Mouse (Mus musculus): Measurements from ENCODE around the gene Rara.

The Rara gene

GRCm38 (mm10) chr11:98953835-98954320, 26.3 kb downstream of the Rara start:
- DNase-seq = no peak

- DNase-seq = peak; percentile 88
Measured at GRCm38 (mm10) chr11:98954373-98954772, 26.8 kb downstream of the Rara start.

DNA sequence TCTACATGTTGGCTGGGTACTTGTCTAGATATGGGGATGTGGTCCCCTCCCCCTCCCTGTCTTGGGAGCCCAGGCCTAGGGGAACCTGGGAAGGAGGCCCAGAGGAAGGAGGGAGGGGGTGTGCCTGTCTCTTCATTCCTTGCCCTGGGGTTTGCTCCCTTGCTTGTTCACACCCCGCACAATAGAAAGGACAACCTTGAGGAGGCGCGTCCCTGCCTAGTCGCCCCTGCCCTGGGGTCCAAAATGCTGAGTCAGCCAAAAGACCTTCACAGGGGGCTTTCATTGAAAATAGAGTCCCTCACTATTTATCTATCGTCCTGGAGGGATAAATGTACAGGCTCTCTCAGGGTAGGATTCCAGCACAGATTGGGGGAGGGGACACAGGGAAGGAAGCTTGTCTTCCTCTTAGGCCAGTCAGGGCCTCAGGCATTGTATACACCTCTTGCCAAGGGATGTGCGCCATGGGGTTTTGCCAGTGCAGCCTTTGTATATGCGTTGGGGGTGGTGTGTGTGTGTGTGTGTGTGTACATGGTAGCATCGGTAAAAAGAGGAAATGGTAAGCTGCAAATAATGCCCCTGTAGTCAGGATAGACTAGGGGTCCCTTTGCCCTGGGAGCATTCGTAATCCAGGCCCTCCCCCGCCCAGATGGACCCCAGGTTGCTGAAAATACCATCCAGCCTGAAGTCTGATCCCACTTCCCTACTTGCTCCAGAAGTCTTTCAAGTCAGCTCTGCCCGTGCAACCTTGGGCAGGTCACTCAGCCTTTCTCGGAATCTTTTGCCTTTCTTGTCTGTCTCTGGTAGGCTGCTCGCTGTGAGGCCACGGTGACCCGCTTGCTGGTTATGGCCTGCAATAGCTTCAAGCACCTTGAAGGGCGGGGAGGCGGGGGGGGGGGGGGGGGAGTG, 27.4 kb downstream of the Rara start:
- DNase-seq = no peak

GRCm38 (mm10) chr11:98955707-98956235, 28.2 kb downstream of the Rara start:
- DNase-seq = no peak

- no peak for DNase-seq
Measured at GRCm38 (mm10) chr11:98956340-98956739, 28.7 kb downstream of the Rara start.

DNA sequence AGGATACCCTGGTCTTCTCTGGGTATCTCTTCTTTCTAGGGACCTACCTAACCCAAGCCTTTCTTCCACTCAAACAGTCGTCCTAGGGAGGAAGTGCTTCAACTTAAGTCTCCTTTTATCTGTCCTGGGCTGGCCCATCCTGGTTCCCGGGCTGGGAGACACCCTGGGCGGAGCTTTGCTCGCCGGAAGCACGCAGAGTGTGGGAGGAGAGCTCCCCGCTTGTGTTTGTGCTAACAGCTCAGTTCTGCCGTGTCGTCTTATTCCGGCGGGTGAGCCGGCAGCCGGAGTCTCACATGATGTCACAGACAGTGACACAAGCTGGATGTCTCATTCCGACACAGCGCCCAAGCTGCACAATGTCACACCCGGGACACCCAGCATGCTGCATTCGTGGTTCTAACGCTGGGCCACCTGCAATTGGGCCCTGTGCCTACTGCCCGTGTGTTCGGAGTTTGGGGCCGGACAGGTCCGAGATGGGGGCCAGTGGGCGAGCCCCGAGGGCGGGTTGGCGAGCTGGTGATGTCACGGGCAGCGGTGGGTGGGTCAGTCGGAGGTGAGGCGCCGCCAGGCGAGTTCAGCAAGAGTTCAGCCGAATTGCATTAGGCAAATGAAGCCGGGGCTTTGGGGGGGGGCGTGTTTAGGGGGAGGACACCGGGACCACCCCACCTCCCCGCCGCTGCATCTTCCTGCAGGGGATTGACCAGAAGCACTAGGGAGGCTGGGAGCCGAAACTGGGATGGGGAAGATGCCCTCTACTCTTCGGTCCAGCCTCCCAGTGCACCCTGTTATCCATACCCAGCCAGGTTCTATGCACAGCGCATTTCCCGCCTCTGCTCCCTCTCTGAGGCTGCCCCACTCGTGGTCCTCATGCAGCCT, 32.1 kb downstream of the Rara start:
- no peak for DNase-seq

DNA sequence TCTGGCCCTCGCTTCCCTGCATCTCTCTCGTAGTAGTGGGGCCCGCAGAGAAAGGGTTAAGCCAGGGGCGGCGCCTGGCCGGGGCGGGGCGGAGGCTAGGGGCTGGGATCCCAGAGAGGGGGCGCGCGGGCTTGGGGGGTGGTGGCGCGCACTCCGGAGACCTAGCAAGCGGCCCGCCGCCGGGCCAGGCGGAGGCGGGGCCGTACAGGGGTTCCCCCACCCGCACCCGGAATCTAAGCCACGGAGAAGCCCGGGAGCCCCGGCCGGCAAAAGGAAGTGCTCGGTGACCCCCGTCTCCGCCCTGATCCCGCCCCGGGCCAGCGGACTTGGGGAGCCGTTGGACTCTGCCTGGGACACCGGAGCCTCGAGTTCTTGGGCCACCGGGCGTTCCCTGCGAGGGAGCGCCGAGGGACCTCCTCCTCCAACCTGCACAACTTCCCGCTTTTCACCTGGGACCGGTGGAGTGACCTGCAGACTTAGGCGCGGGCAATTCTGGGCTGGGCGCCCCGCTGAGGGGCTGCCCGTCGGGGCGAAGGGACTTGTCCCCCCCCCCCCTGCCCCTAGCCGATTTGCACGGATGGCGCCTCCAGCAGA, 32.8 kb downstream of the Rara start:
- no peak for DNase-seq

DNA sequence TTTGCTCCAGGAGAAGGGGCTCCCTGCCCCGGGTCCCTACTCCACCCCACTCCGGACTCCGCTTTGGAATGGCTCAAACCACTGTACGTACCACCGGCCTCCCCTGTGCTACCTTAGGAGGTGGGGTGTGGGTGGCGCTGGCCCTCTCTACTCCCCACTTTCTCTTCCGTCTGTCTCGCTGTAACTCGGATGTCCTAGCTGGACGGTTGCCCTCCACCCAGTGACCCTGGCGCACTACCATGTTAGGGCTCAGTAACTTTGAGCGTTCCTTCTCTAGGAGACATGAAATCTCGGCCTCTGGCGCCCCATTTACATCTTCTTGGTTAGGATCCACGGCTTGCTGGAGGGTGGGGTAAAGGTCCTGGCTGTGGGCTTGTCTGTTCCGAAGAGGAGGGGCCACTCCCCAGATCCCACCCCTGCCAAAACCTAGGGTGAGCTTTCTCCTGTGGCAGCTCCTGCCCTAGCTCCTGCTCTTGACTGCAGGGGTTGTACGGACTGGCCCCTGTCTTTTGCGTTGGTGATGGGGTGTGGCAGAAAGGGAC, 33.5 kb downstream of the Rara start:
- DNase-seq = no peak

- DNase-seq = no peak
Measured at GRCm38 (mm10) chr11:98961766-98962165, 34.1 kb downstream of the Rara start.

DNA sequence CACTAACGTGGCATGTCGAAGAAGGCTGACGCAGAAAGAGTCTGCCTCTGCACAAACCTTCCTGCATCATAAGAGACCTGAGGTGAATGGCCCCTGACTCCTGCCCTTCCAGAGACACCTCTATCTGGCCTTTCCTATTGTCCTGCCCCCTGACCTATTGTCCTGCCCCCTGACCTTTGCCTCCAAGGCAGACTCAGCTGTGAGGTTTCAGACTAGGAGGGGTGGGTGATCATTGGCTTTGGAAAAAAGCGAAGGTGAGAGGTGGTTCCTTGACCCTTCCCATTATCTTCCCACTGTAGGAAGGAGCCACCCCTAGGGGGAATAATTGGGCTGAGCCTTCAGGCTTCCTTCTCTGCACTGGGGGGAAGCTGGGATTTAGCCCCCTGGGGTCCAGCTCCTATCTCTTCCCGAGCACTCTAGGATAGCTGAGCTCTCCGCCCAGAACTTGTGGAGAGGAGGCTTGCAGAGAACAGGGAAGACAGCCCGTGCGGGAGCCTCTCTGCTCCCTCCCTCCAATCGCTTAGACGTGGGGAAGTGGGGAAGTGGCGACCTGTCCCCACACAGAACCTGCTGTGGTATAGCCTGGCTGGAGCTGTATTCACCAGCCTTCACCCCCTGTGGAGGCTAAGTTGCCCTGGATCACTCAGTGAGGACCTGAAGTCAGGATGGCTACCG, 34.9 kb downstream of the Rara start:
- DNase-seq = no peak

- DNase-seq = peak; percentile 80
Measured at GRCm38 (mm10) chr11:98963191-98964021, 35.8 kb downstream of the Rara start.

DNA sequence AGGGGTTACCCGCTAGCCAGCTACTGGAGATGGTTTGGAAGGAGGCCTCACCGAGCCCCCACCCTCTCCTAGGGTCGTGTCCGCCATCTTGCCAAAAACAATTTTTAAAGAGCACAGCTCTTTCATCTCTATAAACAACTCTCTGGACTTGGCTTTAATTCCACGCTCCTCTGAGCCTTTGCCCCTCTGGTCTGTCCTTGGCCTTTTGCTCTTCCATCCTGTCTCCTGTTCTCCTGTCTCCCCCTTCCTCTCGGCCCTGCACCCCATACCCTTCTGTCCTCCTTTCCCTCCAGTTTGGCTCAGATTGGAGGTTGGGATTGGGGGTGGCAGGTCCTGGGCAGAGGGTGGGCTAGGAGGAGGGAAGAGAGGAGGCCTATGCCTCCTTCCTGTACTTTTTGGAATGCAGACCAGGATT, 36.6 kb downstream of the Rara start:
- no peak for DNase-seq

DNA sequence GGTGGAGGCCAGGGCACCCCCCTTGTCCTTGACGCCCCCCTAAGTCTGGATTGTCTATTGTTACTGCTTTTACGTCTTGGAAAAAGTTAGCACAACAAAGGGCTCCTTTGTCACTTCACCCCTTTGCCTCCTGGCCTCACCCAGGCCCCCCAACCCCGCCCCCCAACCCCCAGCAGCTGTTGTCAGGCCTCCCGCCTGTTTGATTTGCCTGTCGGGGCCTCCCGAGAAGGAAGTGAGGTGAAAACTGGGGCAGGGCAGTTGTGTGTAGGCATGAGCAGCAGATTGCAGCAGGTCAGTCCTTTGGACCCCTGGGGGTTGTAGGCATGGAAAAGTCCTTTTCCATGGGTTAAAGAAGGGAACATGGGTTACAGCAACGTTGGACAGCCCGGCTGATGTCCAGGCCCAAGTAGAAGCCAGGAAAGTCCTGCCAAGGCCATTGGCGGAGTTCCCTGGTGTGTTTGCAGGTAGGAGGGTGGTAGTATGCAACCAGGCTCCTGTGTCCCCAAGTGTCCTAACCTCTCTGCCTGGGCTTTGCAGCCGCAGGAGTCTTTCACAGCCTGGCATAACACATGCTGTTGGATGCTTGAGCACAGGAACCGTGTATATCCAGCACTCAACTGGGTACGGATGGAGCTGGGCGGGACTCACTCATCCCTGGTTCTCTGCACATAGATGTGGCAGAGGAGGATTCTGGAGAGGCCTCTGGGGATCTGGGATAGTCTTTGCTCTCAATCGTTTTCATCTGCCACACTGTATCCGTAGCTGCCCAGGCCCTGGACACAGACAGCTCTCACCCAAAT, 37.2 kb downstream of the Rara start:
- no peak for DNase-seq

DNA sequence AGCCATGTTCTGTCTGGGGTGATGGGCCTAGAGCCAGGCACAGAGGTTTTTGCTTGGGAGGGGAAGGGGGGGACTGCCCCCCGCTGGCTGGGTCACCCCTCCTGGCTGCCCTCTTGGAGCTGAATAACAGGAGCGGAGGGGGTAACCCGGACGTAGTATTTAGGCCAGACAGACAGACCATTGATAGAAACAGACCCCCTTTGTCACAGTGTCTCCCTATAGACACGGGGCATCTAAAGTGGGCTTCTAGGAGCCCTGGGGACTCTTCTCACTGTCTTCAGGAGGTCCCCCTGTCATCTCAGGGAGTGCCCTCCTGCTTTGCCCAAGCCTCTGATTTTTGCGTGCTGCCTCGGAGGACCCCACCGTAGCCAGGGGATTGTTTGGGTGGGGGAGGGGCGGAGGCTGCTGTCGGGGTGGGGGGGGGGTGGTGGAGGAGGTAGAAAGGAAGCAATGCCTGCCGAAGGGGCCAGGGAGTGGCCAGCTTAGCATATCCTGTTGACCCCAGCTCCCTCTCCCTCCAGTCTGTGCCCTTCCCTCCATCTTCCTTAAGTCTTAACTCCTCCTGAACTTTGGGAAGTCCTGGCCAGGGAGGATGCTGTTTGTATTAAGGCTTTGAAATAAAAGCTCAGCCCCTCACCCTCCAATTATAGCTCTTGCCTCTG, 37.9 kb downstream of the Rara start:
- no peak for DNase-seq

GRCm38 (mm10) chr11:98966499-98967141, 39.0 kb downstream of the Rara start:
- peak; percentile 67 for DNase-seq

DNA sequence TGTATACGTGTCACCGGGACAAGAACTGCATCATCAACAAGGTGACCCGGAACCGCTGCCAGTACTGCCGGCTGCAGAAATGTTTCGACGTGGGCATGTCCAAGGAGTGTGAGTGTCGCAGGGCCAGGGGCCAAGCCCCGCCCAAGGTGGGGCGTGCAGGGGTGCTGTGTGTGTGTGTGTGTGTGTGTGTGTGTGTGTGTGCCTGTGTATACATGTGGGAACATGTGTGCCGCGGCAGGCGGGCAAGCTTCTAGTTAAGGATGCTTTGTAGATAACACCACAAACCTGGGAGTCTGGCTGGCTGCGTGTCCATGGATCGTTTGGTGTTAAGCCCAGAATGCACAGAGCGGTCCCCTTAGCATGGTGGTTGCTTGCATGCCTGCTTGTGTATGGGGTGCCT, 40.5 kb downstream of the Rara start:
- DNase-seq = no peak

DNA sequence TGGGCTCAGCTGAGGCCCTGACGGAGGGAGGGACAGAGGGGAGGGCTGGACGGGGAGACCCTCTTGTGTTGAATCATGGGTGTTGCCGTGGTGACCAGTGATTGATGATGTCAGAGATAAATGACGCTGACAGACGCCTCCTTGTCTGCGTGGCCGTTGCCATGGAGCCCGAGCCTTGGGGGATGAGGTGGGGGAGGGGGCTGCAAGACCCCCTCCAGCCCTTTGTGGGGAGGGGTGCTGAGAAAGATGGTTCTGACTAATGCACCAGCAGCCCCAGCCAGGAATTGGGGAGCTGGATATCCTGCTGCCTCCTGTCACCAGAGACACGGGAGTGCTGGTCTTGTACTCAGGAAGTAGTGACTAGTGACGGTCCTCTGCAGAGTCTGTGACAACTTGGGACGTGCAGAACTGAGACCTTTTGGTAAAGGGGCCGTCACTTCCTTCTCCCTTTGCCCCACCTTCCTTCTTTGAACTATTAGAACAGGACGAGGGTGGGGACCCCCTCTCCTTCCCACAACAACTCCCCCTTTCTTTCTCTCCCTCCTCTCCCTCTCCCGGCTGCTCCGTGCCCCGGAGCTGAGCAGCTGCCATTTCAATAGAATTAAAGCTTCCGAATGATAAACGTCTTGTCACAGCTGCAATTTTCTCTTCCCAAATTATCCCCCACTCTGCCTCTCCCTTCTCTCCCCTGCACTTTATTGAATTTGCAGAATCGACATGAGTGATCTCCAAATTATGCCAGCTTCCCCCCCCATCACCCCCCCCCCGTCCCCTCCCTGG, 41.3 kb downstream of the Rara start:
- DNase-seq = peak; percentile 39

DNA sequence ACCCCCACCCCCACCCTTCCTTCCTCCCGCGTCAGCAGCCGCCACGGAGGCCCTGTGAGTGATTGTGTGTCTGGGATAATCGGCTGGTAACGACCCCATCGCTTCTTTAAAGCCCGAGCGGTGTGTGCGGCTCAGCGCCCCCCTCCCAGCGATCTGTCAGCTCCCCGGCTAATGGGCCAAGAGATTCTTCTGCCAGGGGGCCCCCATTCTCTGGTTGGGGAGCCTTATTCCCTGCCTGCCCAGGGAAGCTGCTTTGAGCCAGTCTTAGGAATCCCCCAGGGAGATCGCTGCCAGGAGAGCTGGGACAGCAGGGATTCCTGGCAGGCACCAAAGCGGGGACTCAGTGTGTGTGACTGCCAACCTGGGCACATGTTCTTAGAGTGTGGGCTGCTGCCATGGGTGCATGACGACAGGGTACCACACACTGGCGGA, 41.9 kb downstream of the Rara start:
- DNase-seq = peak; percentile 70
